Mouse (Mus musculus) urinary bladder, postnatal 10 days (tissue): ENCODE measurements around the gene Ap3b2.

Experiments
- DNase-seq: peaks from one replicate; pipeline ENCODE4 v3.0.0; 2022; ENCODE audit warnings: low spot score

The Ap3b2 gene

DNA sequence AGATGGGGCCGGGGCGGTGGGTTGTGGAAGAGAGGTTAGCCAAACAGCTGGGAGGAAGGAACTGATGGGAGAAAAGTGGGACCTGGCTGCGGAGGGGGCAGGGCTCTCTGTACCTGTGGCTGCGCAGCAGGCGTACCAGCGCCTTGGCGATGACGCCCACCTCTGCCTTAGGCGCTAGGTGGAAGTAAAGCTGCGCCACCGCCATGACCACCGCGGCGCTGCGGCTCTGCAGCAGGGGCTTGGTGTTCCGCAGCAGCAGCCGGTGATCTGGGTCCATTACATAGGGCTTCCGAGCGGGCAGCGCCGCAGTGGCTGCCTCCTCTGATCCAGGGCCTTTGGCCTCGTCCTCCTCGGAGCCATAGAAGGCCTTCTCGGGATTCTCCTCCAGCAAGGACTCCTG is 16.9 kb downstream of the Ap3b2 start:
- DNase-seq: no peak

DNA sequence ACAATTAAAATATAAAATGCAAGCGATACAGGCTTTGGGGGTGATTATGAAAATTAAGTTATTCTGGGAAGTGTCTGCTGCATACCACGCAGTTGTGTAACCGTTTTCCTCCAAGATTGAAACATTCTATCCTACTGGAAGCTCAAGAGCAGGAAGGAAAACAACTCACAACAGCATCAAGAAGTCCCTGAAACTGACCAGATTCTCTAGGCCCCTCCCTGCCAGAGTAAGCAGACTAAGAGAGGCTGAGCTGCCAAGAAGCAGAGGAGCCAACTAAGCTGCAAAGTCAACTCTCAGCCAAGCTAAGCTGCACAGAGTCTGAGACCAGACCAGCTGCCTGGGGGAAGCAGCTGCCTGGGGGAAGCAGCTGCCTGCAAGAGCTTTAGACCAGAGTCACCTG is 18.5 kb downstream of the Ap3b2 start:
- DNase-seq: no peak

DNA sequence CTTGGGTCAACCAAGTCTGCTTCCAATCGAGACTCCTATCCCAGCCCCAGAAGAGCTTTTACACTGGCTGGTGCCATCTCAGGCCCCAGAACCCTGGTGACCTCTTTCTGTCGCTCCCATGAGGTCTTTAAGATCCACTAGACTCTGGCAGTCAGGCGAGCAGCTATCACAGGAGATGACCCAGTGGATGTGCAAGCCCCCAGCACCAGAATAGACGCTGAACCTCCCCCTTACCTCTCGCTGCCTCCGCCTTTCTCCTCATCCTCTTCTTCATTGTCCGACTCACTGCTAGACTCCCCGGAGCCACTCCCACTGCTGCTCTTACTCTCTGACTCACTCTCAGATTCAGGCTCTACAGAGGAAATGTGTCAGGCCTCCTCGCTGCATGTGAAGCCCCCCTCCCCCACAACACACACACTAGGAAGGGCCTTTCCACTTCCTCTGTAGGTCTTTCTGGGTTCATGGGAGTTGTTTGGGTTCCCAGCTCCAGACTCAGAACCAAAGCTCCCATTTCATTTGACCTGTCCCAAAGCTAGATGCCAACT is 28.7 kb downstream of the Ap3b2 start:
- DNase-seq: no peak

DNA sequence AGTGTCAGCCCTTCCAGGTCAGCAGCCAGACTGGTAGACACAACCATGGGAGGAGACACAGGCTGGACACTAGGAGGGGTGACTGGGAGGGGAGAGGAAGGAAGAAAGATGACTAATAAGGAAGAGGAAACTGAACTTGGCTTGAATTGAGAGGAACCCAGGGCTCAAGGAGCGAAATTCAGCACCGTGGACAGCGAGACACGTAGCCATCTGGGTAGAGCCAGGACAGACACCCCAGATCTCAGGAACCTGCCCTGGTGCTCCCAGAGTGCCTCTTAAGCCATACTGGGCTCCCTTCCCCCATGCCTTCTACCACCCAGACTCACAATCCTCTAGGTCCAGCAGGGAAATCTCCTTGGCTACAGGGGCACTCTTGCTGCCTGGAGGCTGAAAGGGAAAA is 29.6 kb downstream of the Ap3b2 start:
- DNase-seq: no peak

DNA sequence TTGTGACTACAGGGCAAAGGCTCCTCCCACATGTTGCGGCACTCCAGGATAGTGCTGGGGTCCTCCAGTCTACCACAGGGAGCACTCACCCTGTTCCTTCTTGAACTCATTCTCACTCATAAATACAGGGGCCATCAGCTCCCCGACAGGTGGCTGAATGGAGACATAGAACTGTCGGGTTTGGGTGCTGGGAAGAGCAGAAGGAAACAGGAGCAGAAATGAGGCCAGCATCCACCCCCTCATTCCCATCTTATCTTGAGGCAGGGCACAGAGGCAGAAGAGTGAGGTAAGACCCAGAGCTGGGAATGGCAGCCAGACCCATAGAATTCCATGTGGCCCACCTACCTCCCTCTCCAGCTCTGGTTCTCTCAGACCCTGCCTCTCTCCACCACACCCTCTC is 30.9 kb downstream of the Ap3b2 start:
- DNase-seq: no peak

DNA sequence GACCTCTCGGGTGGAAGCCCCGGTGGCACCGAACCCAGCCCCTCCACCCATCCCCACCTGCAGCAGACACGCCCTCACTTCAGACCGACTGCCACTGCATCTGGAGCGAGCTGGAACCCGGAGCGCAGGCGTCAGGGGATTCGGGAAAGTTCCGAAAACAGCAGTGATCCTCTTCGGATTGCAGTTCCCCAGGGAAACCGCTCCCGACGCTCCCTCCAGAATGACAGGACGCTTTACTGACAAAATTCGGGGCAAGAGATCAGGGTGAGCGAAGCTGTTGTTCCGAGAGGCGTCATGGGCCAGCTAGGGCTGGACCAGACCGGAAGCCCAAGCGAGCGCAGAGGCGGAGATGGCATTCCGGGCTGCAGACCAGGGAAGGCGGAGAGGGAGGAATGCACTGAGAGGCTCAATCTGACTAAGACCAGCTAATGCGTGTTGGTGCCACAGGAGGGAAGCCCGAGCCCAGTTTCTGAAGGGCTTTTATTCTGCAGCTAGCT is 38.5 kb downstream of the Ap3b2 start, which contains the start of gene Cpeb1:
Cpeb1 (minus strand) TSS at position 311 of the 497 bp plus-strand sequence.
- no peak for DNase-seq

DNA sequence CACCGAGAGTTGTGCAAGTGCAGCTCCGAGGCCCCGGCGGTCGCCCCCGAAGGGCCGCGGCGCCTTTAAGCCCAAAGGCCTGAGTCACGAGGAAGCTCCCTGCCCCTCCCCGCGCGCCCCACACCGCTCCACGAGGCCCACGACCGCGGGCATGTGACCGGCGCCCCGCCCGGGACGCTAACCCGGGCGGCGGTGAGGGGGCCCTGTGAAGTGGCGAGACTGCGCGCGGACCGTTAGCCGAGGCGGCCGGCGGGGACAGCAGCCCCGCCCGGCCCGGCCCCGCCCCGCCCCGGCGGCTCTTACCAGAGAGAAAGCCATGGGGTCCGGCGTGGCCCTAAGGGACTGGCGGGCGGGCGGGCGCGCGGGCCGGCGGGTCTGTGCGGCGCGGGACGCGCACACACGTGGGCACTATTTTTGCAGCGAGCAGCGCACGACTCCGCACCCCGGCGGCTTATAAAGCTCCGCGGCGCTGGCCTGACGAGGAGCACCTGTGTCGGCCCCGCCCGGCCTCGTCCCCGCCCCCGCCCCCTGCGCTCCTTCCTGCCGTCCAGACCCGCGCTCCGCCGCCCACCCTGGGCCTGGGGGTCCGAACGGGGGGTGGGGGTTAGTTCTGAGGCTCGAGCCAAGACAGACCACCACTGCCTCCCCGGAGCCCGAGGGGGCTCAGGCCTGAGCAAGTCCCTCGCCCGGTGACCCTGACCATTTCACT is 39.2 kb downstream of the Ap3b2 start:
- DNase-seq: no peak

DNA sequence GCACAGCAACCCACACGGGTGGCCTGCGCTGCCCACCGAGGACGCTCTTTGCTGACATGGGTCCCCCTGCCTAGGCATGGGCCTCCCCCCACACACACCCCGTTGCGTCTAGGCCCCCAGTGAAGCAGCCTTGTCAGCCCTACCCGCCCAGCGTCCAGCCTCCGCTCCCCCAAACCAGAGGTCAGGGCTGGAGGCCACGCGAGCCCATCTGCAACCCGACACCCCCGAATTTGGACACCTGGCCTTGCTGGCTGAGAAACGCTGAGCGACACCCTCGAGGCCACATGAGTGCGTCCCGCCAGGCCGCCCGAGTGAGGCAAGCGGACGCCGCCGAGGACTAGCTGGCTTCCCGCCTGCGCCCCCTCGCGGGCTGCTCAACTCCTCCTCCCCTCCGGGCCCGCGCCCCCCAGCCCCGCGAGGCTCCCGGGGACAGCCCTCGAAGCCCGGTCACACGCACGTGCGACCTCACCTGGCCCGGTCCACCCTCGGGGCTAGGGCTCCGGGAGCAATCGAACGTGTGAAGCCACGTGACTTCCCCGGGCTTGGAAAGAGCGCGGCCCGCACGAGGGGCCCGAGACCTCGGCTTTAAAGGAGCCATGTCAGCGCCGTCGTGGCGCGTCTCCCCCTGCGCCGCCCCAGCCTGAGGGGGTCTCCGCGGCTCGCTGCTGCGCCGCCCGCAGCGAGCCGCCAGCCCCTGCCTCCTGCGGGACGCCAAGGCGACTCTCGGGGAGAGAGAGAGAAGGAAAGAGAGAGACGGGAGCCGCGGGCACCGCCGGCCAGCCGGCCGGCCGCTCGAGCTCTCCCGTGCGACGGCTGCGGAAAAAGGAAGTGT is 40.1 kb downstream of the Ap3b2 start:
- no peak for DNase-seq

DNA sequence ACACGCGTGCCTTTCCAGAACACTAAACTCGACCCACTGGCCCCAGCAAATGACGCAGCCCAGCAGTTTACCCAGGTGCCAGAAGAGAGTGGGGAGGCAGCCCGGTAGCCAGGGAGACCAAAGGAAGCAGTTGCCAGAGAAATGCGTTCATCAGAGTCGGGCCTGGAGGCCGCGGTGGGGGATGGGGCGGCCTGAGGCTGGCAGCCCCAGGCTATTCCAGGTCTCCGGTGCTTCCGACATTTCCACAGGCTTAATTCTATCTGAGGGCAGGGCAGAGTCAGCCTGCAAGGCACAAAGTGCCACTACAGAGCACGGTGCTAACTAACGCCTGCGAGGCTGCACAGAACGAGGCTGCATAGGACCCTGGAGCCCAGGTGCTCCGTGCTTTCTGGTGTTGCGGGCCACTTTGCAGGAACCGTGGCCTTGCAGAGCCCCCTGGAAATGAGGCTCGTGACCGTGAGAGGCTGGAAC is 40.7 kb downstream of the Ap3b2 start:
- no peak for DNase-seq
